Mouse (Mus musculus): Measurements from ENCODE around the gene Olfr668. TPM values are rescaled to one million over a fixed set of nuclear protein-coding genes. Genes with fewer than 3 reads are reported as not detected.

The Olfr668 gene
- polyA plus RNA-seq, 1 experiment from 2014 or later: not detected

DNA sequence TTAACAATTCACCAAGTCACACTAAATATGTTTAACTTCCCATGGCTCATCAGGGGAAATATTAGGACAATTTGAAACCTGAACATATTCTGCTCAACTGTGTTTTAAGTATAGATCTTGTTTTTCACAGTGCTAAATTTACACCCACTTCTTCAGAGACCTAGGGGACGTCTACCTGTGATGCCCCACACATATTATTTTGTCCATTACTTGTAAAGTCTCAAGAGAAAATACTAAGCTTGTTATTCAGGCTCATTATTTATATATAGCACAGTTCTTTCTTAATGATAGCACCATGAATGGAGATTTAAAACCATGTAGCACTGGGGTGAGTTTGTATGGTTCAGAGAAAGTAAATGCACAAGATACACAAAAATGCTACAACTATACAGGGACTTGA, 50.1 kb downstream of the Olfr668 start, which contains the start of gene Olfr665:
Gene Olfr665, plus strand, starts transcription at position 301 of the 400 bp plus-strand sequence.
- no peak within 1 kb of the TSS for H3K9ac ChIP-seq (ENCODE audit: low read depth, low read length)
- ATAC-seq: no peak
- no peak within 1 kb of the TSS for H3K4me2 ChIP-seq (replicated peaks; ENCODE audit: low read depth)
- H3K27ac ChIP-seq (ENCODE audit: low read depth, low read length): no peak within 1 kb of the TSS
- H3K27me3 ChIP-seq (replicated peaks; ENCODE audit: control insufficient read depth, insufficient read depth, low read length): no peaks in the 10 kb centered on the region
- no peak for TF ChIP-seq CTCF (IDR thresholded peaks at IDR 0.05; ENCODE audit: low read depth)
- H3K4me3 ChIP-seq (ENCODE audit: low read depth, low read length): no peak within 1 kb of the TSS
- 32% methylated on average over 1 of the region's 1 CpGs for WGBS
- H3K9me3 ChIP-seq (ENCODE audit: control insufficient read depth): no peaks in the 10 kb centered on the region
- no peaks in the 10 kb centered on the region for H3K4me1 ChIP-seq (replicated peaks; ENCODE audit: control insufficient read depth, insufficient read depth, low read length)
- H3K36me3 ChIP-seq (ENCODE audit: control insufficient read depth, insufficient read depth): no peaks in the 10 kb centered on the region

Other genes with a start within 250 kb of the Olfr668 start
- not detected in 2 replicates for gene Olfr661, start 241.6 kb downstream of the Olfr668 start, polyA plus RNA-seq (2015; fragmentation: Nextera tagmentation; extraction: Ambion mirVana)
- not detected in 2 replicates for gene Usp17le, start 150.6 kb downstream of the Olfr668 start, polyA plus RNA-seq (2015; fragmentation: Nextera tagmentation; extraction: Ambion mirVana)
- not detected in 2 replicates for gene Usp17lb, start 85.5 kb downstream of the Olfr668 start, polyA plus RNA-seq (2015; fragmentation: Nextera tagmentation; extraction: Ambion mirVana)
- gene Usp17la, start 71.0 kb downstream of the Olfr668 start, polyA plus RNA-seq (2015; fragmentation: Nextera tagmentation; extraction: Ambion mirVana): not detected in 2 replicates
- gene Olfr665, start 50.0 kb downstream of the Olfr668 start, polyA plus RNA-seq (2015; fragmentation: Nextera tagmentation; extraction: Ambion mirVana): not detected in 2 replicates
- not detected in 2 replicates for gene Olfr666, start 32.1 kb downstream of the Olfr668 start, polyA plus RNA-seq (2015; fragmentation: Nextera tagmentation; extraction: Ambion mirVana)
- gene Olfr667, start 6.6 kb downstream of the Olfr668 start, polyA plus RNA-seq (2015; fragmentation: Nextera tagmentation; extraction: Ambion mirVana): not detected in 2 replicates
- gene Olfr669, start 6.2 kb upstream of the Olfr668 start, polyA plus RNA-seq (2015; fragmentation: Nextera tagmentation; extraction: Ambion mirVana): not detected in 2 replicates
- gene Olfr670, start 34.6 kb upstream of the Olfr668 start, polyA plus RNA-seq (2015; fragmentation: Nextera tagmentation; extraction: Ambion mirVana): not detected in 2 replicates
- gene Olfr671, start 51.1 kb upstream of the Olfr668 start, polyA plus RNA-seq (2015; fragmentation: Nextera tagmentation; extraction: Ambion mirVana): not detected in 2 replicates
- gene Olfr672, start 74.0 kb upstream of the Olfr668 start, polyA plus RNA-seq (2015; fragmentation: Nextera tagmentation; extraction: Ambion mirVana): not detected in 2 replicates
- gene Olfr675, start 100.4 kb upstream of the Olfr668 start, polyA plus RNA-seq (2015; fragmentation: Nextera tagmentation; extraction: Ambion mirVana): not detected in 2 replicates
- not detected in 2 replicates for gene Olfr676, start 104.6 kb upstream of the Olfr668 start, polyA plus RNA-seq (2015; fragmentation: Nextera tagmentation; extraction: Ambion mirVana)
- not detected in 2 replicates for gene Olfr677, start 123.3 kb upstream of the Olfr668 start, polyA plus RNA-seq (2015; fragmentation: Nextera tagmentation; extraction: Ambion mirVana)
- not detected in 2 replicates for gene Olfr678, start 136.4 kb upstream of the Olfr668 start, polyA plus RNA-seq (2015; fragmentation: Nextera tagmentation; extraction: Ambion mirVana)
- not detected in 2 replicates for gene Olfr679, start 153.1 kb upstream of the Olfr668 start, polyA plus RNA-seq (2015; fragmentation: Nextera tagmentation; extraction: Ambion mirVana)
- gene Olfr680-ps1, start 164.8 kb upstream of the Olfr668 start, polyA plus RNA-seq (2015; fragmentation: Nextera tagmentation; extraction: Ambion mirVana): not detected in 2 replicates
- not detected in 2 replicates for gene Olfr681, start 188.8 kb upstream of the Olfr668 start, polyA plus RNA-seq (2015; fragmentation: Nextera tagmentation; extraction: Ambion mirVana)
- not detected in 2 replicates for gene Olfr683, start 219.0 kb upstream of the Olfr668 start, polyA plus RNA-seq (2015; fragmentation: Nextera tagmentation; extraction: Ambion mirVana)
- not detected in 2 replicates for gene Olfr684, start 235.6 kb upstream of the Olfr668 start, polyA plus RNA-seq (2015; fragmentation: Nextera tagmentation; extraction: Ambion mirVana)